Mouse (Mus musculus): ENCODE results near the gene Slc35c2. TPM values are rescaled to one million over a fixed set of nuclear protein-coding genes. Genes with fewer than 3 reads are reported as not detected.

Slc35c2 gene
- total RNA-seq, 2 experiments from 2014 or later, result 58.2 to 60.6 TPM

DNA sequence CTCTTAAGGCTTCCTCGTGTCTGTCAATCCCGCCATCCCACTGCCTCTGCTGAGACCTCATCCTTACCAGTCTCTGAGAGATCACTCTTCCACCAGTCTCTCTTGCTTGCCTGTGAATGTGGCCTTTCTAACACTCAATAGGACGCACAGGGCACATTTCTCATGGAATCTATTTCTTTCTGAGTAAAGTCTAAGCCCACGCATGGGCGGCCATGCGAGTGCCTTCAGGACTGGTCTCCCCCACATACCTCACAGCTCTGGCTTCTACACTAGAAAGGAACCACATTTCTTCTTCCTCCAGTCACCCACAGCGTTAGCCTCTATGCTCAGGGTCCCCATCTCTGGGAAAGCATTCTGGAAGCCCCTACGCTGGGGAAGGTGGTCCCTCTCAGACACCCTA lies 26.5 kb upstream of the Slc35c2 start:
- DNase-seq (ENCODE audit: low spot score in 2 of 2), result no peak

DNA sequence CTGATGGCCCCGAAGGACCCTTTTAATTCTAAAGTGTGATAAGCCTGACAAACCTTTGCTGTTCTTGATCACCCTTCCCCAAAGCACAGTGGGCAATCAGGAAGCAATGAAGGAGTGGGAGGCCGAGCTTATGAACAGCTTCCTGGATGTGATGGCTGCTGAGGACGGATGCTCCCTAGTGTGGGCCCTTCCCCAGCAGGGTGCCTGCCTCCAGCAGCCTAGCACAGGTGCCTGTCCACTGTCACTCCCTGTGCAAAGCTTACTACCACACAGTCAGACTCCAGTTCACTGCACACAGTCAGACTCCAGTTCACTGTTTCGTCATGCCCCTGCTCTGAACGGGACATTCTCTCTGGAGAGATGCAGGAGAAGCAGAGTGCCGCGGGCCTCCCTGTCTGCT lies 24.7 kb upstream of the Slc35c2 start:
- DNase-seq (ENCODE audit: low spot score in 2 of 2), result no peak

DNA sequence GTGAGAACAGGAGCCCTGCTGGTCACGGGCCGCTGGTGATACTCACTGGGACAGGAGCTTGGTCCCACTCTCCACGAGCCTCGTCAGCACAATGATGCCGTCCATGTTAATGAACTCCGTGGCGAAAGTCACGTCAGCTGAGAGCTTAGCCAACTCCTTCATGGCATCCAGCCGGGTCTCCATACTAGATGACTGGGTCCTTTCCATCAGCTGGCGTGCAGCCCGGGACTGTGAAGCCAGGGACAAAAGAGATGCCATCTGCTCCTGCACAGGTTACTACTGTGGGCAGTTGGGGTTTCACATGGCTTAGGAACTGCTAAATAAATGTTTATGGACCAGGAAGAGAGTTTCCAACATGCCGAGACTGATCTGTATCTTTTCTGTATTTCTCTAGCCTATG lies 23.9 kb upstream of the Slc35c2 start:
- DNase-seq (ENCODE audit: low spot score in 2 of 2), result no peak

DNA sequence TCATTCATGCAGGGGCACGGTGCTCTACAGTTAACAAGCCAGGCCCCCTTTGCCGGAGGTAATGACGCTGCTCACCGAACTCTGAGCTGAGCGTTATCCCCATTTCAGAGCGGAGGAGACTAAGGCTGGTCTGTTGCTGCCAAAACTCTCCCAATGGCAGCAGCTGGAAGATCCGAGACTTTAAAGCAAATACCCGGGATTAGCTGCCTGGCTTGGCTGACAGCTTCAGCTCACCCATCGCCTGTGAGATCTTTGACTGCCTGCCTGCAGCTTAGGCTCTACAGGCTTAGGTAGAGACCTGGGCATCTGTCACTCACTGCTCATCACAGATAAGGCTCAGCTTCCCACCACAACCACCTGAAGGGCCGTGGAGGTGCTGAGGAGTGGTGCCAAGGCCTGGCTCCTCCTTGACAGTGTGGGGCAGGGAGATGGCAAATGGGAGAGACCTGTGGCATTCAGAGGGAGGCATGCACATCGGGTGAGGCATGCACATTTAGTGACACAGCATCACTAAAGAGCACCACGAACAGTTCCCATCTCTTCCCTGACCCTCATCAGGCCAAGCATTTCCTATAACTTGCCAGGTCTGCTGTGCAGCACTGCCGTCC lies 23.3 kb upstream of the Slc35c2 start:
- DNase-seq (ENCODE audit: low spot score in 2 of 2), result no peak

DNA sequence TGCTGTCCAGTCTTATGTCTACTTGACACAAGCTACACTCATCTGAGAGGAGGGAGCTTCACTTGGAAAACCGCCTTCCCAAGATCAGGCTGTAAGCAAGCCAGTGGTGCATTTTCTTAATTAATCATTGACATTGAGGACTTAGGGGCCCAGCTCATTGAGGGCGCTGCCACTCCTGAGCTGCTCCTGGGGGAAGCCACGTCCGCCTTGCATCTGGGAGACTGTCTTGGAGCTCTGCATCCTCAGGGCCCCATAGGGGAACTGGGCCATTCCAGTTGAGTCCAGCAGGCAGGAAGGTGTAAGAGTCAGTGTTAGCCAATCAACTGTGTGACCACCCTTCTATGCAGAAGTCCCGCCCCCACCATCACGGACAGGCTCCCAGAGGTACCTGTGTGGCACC lies 20.1 kb upstream of the Slc35c2 start:
- DNase-seq (ENCODE audit: low spot score in 2 of 2), result no peak

DNA sequence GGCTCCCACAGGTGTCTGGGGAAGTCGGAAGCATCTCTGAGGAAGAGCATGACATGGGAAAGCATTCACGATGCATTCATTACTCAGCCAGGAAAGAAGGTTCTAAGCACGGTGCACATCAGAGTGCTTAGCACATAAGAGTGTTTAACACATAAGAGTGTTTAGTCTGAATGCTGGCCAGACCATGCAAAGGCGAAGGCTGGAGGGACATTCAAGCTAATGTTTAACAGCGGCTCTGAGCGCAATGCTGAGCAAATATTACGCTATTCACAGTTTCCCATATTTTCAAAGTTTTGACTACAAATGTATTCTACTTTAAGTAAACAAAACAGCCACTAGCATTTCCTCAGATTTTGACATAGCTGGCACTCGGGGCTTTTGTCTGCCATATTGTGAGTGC lies 17.8 kb upstream of the Slc35c2 start:
- DNase-seq (ENCODE audit: low spot score in 2 of 2), result no peak

DNA sequence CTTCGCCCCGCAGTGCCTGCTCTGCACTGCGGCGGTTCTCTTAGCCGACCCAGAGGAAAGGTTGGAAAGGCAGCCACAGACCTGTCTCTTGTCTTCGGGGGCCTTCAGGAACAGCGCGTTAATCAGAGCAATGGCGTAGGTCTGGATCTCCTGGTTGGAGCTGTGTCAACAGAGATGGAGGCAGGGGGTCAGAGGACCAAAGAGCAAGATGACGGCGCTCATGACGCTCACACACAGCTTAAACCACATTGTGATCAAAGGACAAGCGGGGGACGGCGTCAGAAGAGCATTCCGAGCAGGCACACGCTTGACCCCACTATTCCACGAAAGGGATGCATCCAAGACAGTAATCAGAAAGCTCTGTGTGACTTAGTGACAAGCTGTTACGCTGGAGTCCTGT lies 17.1 kb upstream of the Slc35c2 start:
- DNase-seq (ENCODE audit: low spot score in 2 of 2), result no peak

DNA sequence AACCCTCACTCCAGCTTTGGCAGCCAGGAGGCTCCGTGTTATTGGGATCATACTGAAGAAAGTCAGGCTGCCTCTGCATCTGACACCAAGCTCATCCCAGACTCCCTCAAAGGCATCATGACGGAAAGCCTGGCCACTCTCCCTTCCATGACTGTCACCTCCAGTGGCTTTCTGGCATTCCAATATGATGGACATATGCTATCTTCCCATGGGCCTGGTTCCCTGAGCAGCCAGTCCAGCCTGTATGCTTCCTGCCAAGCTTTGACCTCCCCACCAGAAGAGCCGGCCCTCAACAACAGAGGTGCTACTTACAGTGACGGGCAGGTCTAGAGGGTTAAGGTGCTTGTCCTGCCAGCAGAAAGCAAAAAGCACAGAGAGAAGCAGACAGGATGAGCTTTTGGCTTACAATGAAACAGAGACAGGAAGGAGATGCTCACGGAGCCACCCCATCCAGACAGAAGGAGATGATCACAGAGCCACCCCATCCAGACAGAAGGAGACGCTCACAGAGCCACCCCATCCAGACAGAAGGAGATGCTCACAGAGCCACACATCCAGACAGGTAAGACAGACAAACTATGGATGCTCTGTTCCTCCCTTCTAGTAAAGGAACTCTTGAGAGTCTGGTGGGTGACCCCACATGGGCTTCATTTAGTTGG lies 15.8 kb upstream of the Slc35c2 start:
- no peak for DNase-seq (ENCODE audit: low spot score in 2 of 2)

DNA sequence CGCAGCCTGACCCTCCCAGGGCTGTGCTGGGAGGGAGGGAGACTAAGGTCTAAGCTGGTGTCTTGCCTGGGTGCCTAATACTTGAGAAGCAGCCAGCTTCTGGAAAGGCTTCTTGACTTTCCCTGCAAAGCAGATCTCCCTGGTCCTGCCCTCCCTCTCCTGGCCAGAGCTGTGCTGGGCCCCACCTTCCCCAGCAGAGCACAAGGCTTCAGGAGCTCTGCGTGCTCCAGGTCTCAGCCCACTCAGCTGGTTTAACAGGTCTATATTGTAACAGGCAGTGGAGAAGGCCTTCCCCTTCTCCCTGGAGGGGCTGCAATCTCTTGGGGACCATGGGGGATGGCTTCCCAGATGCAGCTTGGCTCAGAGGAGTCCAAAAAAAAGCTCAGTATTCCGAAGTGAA lies 13.7 kb upstream of the Slc35c2 start:
- no peak for DNase-seq (ENCODE audit: low spot score in 2 of 2)

DNA sequence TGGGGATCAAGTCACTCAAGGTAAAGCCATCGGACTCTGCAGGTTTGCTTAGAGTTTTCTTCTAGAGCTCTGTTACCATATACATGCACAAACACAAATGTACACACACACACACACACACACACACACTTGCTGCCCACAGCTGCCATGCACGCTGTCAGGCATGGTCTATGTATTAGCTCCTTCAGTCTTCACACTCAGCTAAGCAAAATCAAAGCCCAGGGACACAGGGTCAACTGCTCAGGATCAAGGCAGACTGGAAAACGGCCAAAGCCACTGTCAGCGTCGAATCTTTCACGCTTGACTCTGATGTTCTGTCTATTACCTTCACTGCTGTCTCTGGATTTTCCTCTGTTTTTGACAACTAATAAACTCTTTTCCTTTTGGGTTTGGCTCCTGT lies 13.2 kb upstream of the Slc35c2 start:
- DNase-seq (ENCODE audit: low spot score in 2 of 2), result no peak

DNA sequence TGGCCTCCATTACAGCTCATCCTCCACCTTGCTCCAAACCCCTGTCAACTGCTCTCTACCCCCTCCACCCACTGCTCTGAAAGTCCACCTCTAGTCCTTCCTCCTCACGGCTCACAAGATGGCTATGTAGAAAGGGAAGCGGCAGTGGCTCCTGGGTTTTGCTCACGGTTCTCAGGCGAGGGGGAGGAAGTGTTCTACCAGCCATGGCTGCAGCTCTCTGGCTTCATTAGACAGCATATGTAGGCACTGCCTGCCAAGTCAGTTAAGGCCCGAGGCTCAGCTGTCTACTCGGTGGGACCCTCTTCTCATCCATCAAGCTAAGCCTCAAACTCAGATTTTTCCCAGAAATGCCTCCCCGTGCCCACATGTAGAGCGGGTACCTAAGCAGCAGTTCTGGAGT lies 12.8 kb upstream of the Slc35c2 start:
- no peak for DNase-seq (ENCODE audit: low spot score in 2 of 2)

DNA sequence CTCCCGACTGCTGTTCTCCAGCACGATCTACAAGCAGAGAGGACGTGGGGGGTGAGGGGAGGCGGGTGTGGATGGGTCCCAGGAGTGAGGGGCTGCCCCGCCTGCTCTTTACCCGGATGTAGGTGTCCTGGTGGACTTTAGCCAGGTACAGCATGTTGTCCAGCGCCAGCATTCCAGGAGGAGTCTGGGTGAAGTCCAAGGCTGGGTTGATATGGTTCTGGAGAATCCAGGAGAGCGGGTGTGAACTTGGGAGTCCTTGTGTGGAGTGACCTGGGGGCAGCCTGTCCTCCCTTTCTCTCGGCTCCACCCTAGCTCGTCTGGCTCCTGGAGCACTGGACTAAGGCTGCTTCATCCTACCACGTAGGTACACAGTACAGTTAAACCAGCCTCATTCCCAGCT lies 9.8 kb upstream of the Slc35c2 start:
- no peak for DNase-seq (ENCODE audit: low spot score in 2 of 2)

DNA sequence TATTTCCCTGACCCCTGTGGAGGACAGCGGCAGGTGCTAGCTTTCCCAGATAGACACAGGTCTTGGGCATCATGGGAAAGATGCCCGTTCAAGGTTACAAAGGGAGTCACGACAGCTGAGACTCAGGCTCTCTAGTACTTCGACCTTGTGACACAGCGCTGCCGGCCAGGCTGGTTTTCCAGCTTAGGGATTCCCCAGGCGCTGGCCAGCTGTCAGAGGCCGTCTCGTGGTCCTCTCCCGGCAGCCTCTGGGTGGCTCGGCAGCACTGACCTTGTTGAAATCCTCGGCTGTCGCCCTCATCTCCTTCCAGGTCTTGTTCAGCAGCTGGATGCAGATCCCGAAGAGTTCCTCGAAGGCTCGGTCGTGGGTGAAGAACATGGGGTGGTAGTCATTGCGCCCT lies 8.9 kb upstream of the Slc35c2 start:
- DNase-seq (ENCODE audit: low spot score in 2 of 2), result no peak

DNA sequence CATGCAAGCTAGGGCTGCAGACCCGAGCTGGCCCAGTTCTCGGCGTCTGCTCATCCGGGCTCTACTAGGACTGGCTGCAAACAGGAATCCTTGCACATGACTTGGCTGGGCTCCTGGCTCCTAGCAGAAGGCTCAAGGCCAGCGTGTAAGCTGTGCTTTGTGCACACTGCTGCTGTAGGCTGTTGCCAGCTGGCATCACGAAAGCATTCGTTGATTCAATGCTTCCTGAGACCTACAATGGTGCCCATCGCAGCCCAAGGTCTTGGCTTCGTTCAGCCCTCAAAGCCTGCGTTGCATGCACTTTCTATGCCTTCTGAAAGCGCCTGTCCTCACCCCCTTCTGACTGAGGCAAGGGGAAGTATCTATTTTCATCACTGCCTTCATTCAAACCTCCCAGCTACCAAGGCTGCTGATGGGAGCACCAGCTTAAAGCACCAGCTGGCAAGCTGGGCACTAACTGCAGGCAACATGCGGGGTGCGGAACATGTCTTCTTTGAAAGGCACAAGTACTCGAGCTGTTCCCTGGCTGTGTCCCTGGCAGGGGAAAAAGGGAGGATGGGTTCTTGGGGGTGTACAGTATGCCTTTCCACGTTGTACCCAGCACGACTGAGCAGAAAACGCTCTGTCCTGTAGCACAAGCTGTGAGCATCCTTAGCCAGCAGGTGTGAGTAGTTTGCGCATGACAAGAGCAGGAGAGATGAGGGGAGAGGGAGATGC lies 804 bp upstream of the Slc35c2 start:
- peak; percentile 81 to 87 for DNase-seq (ENCODE audit: low spot score in 2 of 2)

DNA sequence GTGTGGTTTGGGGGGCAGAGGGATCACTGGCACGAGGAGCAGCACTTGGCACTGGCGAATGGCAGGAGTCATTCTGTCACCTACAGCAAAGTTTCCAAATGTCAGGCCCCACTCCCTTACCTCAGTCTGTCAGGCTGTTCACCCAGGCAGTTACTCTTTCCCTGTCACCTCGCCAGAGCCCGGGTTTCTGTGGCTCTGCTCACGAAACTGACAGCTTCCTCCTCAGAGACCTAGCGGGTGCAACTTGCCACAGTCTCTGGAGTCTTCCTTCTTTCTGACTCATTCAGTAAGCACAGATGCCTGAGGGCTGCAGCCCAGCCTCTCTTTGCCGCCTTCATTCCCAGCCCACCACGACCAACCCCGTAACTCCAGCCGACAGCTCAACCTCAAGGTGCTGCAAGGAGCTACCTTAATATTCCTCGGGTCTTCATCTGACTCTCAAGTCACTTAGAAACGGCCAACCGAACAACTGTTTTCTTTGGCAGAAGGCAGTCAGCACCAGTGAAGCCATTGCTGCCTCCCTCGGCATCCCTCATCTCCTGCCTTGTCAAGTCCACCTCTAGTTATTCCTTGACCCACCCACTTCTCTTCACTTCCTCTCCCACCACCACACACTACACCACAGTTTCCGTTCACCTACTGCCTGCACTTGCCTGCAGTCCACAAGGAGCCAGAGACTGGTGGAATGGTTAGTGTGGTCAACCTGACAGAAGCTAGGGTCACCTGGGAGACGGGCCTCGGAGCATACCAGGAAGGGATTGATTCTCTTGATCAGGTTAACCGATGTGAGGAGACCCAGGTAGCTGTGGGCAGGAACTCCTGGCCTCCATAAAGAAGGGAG lies 1.1 kb downstream of the Slc35c2 start:
- DNase-seq (ENCODE audit: low spot score in 2 of 2), result peak; percentile 53 to 54

DNA sequence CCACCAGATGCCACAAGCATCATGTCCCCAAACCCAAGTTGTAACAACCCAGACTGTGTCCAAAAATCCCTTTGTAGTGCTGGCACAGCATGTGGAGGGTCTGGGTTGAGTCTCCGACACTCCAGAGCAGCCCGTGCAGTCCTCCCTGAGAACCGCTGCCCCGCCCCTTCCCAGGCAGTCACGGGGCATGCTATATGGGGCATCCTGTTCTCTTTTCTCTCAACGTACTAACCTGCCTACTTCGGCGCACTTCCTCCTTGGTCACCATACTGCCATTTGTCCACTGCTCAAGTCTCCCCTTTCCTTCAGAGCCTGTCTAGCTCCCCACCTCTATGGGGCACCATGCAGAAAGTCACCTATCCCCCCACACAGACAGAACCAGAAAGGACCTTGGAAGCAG lies 2.0 kb downstream of the Slc35c2 start:
- DNase-seq (ENCODE audit: low spot score in 2 of 2), result no peak

DNA sequence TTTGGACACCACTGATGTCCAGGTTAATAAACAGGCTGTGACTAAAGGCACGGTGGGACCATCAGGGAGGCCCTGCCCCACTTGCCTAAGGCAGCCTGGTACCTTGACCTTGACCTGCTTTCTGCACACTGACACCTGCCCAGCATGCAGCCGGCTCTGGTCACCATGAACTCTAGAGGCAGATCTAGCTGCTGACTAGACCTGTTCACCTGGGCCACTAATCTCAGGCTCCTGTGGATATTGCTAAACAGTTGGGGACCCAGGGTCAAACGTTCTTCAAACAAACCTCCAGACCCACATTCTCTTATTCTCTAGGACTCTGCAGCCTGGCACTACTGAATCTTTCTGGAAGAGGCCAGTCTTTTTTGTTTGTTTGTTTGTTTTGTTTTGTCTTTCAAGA lies 2.6 kb downstream of the Slc35c2 start:
- no peak for DNase-seq (ENCODE audit: low spot score in 2 of 2)

DNA sequence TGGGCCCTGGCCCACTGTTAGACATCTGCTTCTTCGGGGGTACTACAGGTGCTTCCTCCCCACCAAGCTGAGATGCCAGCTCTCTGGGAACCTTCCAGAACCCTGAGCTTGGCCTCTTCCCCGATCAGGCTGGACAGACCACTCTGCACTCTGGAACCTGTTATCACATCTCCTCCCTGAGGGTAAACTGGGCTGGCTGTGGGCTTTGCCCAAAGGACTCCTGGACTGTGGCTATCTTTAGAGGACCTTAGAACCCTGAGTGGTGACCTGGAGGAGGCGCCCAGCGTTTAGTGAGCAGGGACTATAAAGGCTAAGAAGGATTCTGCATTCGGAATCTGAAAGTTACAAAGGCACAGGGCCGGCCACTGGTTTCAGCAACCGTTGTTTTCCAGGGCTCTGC lies 3.3 kb downstream of the Slc35c2 start:
- DNase-seq (ENCODE audit: low spot score in 2 of 2), result no peak

DNA sequence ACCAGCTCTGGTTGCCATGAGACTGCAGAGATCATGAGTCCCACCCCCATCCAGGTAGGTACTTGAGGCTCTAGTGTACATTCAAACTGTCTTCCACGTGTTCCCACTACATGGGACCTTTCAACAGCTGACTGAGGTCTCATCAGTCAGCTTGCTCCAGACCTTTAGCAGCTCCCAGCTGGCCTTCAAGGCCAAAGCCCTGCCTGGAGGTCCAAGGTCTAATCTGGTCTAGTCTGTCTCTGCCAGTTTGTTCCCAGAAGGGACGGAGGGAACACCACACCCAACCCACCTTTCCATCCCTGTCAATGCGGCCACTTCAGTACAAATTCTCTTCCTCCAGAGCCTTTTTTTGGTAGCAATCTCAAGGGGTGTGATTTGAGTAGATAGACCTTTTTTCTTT lies 4.0 kb downstream of the Slc35c2 start:
- no peak for DNase-seq (ENCODE audit: low spot score in 2 of 2)

DNA sequence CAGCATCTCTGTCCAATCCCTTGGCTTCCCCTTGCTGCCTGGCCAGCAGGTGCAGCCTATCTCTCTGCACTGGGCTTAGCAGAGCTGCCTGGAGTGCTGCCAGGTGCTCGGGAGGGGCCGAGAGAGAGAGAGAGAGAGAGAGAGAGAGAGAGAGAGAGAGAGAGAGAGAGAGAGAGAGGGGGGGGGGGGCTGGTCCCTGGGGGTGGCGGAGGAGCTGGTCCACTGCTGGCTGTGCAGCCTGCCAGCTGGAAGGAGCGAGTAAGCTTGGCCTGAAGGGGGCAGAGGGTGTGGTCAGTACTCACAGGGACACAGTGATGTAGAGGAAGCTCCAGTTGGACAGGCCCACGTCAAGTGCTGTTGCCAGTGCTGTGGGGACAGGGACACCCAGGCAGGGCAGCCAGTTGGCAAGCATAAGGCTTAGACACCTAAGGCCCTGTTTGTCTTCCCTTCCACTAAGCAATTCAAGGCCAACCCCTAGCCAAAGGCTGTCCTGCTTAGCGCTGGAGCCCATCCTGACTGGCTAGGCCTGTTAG lies 5.8 kb downstream of the Slc35c2 start:
- no peak for DNase-seq (ENCODE audit: low spot score in 2 of 2)

DNA sequence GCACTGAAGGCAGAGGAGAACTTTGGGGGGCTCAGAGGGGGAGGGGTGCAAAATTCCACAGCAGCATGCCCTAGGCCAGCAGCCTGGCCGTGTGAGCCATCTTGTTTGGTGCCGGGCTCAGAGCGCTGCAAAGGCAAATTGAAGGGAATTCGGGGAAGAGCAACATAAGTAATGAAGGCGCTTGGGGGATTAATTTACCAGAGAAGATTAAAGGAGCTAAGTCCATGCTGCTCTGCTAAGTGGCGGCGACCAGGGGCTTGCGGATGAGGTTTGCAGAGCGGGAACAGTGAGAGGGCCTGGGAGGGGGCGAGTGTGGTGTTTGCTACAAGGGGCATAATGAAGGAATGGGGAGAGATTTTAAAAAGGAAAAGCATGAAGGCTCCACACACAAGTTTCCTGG lies 8.3 kb downstream of the Slc35c2 start:
- DNase-seq (ENCODE audit: low spot score in 2 of 2), result no peak

Data from left cerebral cortex, adult 18-20 months (tissue).